Mouse (Mus musculus) embryonic fibroblast, embryonic 13.5 days (primary cell): Measurements from ENCODE around the gene Ptprd. TPM values are rescaled to one million over a fixed set of nuclear protein-coding genes. Genes with fewer than 3 reads are reported as not detected.
A peak's percentile ranks its signal among the peaks of the same experiment; 100 is the strongest.

Experiments
- H3K27ac ChIP-seq: 2 replicates; pipeline ENCODE4 v1.5.1; 2012; ENCODE audit warnings: low read length, control low read depth, inconsistent platforms; ENCODE audit not compliant: insufficient read depth
- H3K4me1 ChIP-seq: 2 replicates; pipeline ENCODE4 v1.6.1; 2011; ENCODE audit warnings: low read length; ENCODE audit not compliant: control insufficient read depth, insufficient read depth
- H3K4me3 ChIP-seq: 2 replicates; pipeline ENCODE4 v1.5.1; 2011; ENCODE audit warnings: mild to moderate bottlenecking, control low read depth, low read length; ENCODE audit not compliant: insufficient read depth
- CTCF ChIP-seq: IDR thresholded peaks from 2 replicates; pipeline ENCODE4 v1.5.1; 2011; ENCODE audit warnings: mild to moderate bottlenecking, control low read depth, low read length, moderate library complexity, borderline replicate concordance; ENCODE audit not compliant: insufficient read depth
- POLR2A ChIP-seq: IDR thresholded peaks from 2 replicates; pipeline ENCODE4 v1.6.1; 2011; ENCODE audit warnings: low read depth, mild to moderate bottlenecking, control low read depth, low read length, moderate library complexity
- polyA plus RNA-seq: library from polyadenylated mRNA; stranded (reverse); fragments of >200 nt; gene quantifications from 2 replicates; pipeline ENCODE4 v1.2.4, GENCODE M21; 2011; ENCODE audit warnings: low read depth; ENCODE audit not compliant: missing spikeins, insufficient read length

Gene Ptprd
- polyA plus RNA-seq, 1 experiment = 39.3 TPM

- Histone ChIP-seq H3K4me1 (no peaks in the 10 kb centered on the region), H3K4me3 (no peak overlapping the region), H3K27ac (no peak overlapping the region)
- TF ChIP-seq POLR2A = no peak
- TF ChIP-seq CTCF = no peak
Observed at GRCm38 (mm10) chr4:77535601-77536000, 676.2 kb downstream of the Ptprd start.

GRCm38 (mm10) chr4:77534553-77534952 is 677.2 kb downstream of the Ptprd start:
- H3K4me3 ChIP-seq = no peak overlapping the region
- H3K27ac ChIP-seq = no peak overlapping the region
- H3K4me1 ChIP-seq = no peaks in the 10 kb centered on the region
- TF ChIP-seq CTCF = no peak
- no peak for TF ChIP-seq POLR2A

- H3K4me3 ChIP-seq = no peak overlapping the region
- no peaks in the 10 kb centered on the region; the same call in 1 of the 2 replicates for H3K4me1 ChIP-seq
- TF ChIP-seq POLR2A (no peak), CTCF (no peak)
- no peak overlapping the region for H3K27ac ChIP-seq
Observed at GRCm38 (mm10) chr4:77519166-77519565, 692.6 kb downstream of the Ptprd start.

GRCm38 (mm10) chr4:77513914-77514628 is 697.7 kb downstream of the Ptprd start:
- no peak for TF ChIP-seq CTCF
- no peak for TF ChIP-seq POLR2A
- no peak overlapping the region for H3K4me3 ChIP-seq
- peak overlapping the region; percentile 52; the same call in 1 of the 2 replicates for H3K27ac ChIP-seq

GRCm38 (mm10) chr4:77513041-77513440 is 698.7 kb downstream of the Ptprd start:
- Histone ChIP-seq H3K27ac (no peak overlapping the region), H3K4me3 (no peak overlapping the region), H3K4me1 (no peaks in the 10 kb centered on the region; the same call in 1 of the 2 replicates)
- TF ChIP-seq CTCF (no peak), POLR2A (no peak)

More at GRCm38 (mm10) chr4:77513914-77514628, 697.7 kb downstream of the Ptprd start:
- no peaks in the 10 kb centered on the region; the same call in 1 of the 2 replicates for H3K4me1 ChIP-seq

- TF ChIP-seq CTCF = no peak
- no peak for TF ChIP-seq POLR2A
- no peaks in the 10 kb centered on the region for H3K4me1 ChIP-seq
- H3K27ac ChIP-seq = no peak overlapping the region
- H3K4me3 ChIP-seq = no peak overlapping the region
Observed at GRCm38 (mm10) chr4:77454049-77454448, 757.7 kb downstream of the Ptprd start.

GRCm38 (mm10) chr4:77399146-77399545 is 812.6 kb downstream of the Ptprd start:
- Histone ChIP-seq H3K27ac (no peak overlapping the region), H3K4me3 (no peak overlapping the region), H3K4me1 (no peaks in the 10 kb centered on the region)
- TF ChIP-seq POLR2A (no peak), CTCF (no peak)

- TF ChIP-seq CTCF (no peak), POLR2A (no peak)
- H3K4me3 ChIP-seq = no peak overlapping the region
- H3K4me1 ChIP-seq = no peaks in the 10 kb centered on the region
- H3K27ac ChIP-seq = no peak overlapping the region
Observed at GRCm38 (mm10) chr4:77361728-77362127, 850.0 kb downstream of the Ptprd start.

- no peak overlapping the region for H3K4me3 ChIP-seq
- H3K27ac ChIP-seq = no peak overlapping the region
- TF ChIP-seq POLR2A (no peak), CTCF (no peak)
- H3K4me1 ChIP-seq = no peaks in the 10 kb centered on the region
Observed at GRCm38 (mm10) chr4:77327198-77327597, 884.6 kb downstream of the Ptprd start.

- Histone ChIP-seq H3K4me3 (no peak overlapping the region), H3K27ac (no peak overlapping the region), H3K4me1 (no peaks in the 10 kb centered on the region)
- TF ChIP-seq POLR2A = no peak
- no peak for TF ChIP-seq CTCF
Observed at GRCm38 (mm10) chr4:77317060-77317680, 894.6 kb downstream of the Ptprd start.

GRCm38 (mm10) chr4:77316644-77317043 is 895.1 kb downstream of the Ptprd start:
- no peak overlapping the region for H3K4me3 ChIP-seq
- H3K27ac ChIP-seq = peak overlapping the region; percentile 11; the same call in 1 of the 2 replicates
- TF ChIP-seq CTCF (no peak), POLR2A (no peak)
- no peaks in the 10 kb centered on the region for H3K4me1 ChIP-seq
